Mouse (Mus musculus) induced T-regulatory cell, adult 2 months (primary cell): ENCODE data around the gene Abcc9.

Experiments
- DNase-seq: peaks from one replicate; pipeline ENCODE4 v3.0.0-alpha.2; 2012; ENCODE audit warnings: low read depth

Gene Abcc9

GRCm38 (mm10) chr6:142701652-142702637 lies at the start of gene Abcc9:
Gene Abcc9, minus strand, starts transcription at chr6:142702315.
- DNase-seq: no peak

- no peak for DNase-seq
Observed at GRCm38 (mm10) chr6:142751365-142751764, 49.2 kb upstream of the Abcc9 start.

DNA sequence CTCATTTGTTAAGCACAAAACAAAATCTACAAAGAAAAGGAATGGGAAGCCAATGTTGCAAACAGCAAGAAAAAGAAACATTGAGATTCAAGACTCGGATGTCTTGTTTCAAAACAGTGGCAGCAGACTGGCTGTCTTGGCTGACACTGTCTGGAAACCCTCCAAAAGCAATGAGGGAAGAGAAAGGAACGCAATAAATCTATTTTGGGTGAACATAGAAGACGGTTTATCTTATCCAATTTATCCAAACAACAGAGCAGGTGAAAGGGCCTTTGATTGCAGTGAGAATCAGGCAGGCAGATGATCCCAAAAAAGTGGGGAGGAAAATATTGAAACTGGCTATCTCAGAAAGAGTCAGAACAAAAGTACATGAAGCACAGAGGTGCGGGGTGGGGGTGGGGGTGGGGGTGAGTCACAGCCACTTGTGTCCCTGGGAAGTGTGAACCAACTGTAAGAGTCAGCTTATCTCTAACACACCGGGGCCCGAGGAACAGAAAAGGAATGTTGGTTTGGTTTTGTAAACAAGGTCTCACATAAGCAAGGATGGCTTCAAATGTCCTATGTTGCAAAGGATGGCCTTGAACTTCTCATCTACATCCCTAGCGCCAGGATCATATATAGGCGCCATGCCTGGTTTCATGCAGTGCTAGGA lies 46.1 kb upstream of the Abcc9 start:
- DNase-seq: no peak

- DNase-seq: no peak
Observed at GRCm38 (mm10) chr6:142747165-142747564, 45.0 kb upstream of the Abcc9 start.

GRCm38 (mm10) chr6:142746765-142747164 lies 44.6 kb upstream of the Abcc9 start:
- no peak for DNase-seq

DNA sequence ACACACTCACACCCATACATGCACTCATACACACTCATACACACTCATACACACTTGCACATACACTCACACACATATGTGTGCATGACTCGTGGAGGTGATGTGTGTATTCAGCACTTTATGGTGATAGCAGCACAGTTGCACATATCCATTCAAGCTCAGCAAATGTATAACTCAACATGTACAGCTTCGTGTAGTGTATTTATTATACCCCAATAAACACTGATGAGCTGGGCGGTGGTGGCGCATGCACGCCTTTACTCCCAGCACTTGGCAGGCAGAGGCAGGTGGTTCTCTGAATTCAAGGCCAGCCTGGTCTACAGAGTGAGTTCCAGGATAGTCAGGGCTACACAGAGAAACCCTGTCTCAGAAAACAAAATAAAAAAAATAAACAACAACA lies 43.4 kb upstream of the Abcc9 start:
- DNase-seq: no peak

DNA sequence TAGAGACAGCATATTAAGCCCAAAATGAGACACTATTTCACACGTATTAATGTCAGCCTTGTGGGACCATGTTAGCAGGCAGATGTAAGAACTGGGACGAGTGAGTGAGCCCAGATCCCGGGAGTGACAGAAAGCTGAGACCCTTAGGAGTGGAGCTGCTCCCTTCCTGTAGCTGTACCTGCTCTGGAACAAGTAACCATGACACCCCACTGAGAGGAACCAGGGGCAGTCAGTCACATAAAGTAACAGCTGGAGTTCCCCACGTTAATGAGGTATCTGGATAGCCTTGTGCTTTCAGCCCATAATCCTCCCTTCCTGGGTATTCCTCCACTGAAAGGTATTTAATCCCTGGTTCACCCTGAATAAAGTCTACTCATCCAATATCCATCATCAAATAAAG lies 41.1 kb upstream of the Abcc9 start:
- no peak for DNase-seq

DNA sequence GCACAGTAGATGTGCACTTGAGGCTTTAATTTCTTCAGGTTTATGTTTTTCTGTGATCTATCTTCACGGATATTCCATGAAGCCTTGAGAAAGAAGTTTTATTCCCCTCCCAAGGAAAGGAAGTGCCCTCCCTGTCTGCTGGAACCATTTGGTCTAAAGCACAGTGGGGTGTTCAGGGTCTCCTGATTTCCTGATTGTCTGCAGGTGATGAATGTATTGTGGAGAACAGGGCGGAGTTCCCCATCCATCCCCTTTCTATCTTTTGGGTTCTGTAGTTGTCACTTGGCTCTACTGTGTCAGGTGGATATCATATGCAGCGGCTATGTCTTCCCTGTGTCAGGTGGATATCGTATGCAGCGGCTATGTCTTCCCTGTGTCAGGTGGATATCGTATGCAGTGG lies 39.6 kb upstream of the Abcc9 start:
- DNase-seq: no peak

DNA sequence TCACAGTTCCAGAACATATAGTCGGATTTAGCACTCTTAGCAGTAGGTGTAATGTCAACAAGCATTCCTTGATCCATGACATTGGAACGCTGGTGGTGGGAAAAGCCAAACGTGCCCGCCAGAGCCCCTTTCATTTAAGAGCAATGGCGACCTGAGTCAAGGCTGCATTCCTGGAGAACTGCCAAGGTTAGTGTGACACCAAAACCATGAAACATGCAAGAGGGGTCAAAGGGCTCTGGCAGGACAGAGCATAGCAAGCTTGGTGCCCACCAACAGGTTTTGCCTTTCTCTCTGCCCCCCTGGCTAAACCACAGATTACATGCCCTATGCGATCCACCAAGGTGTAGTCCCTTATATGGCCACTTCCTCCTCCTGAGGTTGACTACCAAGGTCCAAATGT lies 36.5 kb upstream of the Abcc9 start:
- DNase-seq: no peak

- DNase-seq: no peak
Observed at GRCm38 (mm10) chr6:142738225-142738624, 36.1 kb upstream of the Abcc9 start.

DNA sequence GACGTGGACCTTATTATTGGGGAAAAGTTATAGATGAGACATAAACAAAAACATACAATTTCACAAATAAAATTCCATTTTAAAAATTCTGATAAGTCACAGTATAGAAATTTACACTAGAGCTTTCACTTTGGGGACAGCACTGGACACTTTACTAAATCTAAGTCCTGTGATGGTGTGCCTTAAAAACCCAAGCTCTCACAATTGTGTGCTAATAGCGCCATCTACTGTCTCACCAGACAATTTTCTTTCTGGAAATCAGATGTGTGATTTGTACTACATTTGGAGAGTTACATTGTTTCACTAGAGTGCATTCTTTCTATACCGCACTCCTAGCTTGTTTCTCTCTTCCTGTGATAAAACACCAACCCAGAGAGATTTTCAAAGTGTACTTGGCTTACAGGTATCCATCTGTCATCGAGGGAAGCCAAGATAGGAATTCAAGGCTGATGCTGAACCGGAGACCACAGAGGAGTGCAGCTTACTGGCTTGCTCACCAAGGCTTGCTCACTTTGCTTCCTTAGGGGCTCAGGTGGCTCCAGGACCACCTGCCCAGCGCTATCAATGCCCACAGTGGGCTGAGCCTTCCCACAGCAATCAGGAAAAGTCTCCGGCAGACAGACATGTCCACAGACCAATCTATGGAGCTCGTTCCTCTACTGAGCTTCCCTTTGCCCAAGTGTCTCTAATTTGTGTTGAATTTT lies 33.3 kb upstream of the Abcc9 start:
- DNase-seq: peak; percentile 65

GRCm38 (mm10) chr6:142732567-142733290 lies 30.6 kb upstream of the Abcc9 start:
- DNase-seq: no peak

GRCm38 (mm10) chr6:142726032-142726431 lies 23.9 kb upstream of the Abcc9 start:
- no peak for DNase-seq

GRCm38 (mm10) chr6:142721731-142722130 lies 19.6 kb upstream of the Abcc9 start:
- DNase-seq: no peak

DNA sequence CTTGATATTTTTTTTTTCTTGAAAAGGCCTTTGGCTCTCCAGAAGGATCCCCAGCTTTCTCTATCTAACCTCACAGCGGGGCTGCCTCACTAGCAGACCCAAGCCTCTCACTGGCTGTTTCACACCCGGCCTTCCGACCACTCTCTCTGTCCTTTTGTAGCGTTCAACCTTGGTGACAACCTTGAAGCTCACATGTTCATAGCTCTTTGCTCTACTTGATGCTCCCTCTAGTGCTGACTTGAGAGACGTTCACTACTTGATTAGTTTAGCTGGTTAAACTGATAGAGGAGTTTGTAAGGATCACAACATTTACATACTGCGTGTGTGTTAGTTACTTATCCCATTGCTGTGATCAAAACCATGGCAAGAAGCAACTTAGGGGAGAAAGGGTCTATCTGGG lies 18.5 kb upstream of the Abcc9 start:
- no peak for DNase-seq

DNA sequence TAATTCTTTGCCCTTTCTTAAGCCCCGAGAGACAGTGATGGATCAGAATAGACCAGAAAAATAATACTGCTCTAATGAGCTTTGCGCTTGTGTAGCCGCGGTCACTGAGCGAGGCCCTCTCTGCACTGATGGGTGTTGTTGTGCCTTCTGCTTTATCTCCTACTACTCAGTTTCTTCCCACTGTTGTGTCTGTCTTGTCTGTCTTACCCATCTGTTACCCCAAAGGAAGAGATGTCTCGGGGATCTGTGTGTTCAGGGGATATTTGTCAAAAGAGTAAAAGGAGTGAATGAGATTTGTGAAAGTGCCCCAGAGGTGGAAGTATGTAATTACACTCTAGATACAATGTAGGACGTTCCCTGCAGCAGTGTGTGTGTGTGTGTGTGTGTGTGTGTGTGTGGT lies 16.1 kb upstream of the Abcc9 start:
- DNase-seq: no peak

DNA sequence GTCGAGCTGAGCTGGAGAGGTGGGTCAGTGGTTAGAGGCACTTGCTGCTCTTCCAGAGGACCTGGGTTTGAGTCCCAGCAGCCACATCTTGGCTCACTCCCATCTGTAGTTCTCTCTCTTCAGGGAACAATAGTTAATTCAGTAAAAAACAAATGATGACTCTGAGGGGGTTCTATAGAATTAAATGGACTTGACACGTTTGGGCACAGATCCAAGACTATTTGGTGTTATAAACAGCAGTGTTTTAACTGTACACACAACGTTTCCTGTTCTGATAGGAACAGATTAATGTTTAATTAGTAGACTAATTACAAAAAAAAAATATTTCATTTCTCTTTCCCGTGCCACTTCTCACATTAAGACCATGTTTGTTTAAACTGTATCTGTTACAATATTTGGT lies 15.1 kb upstream of the Abcc9 start:
- DNase-seq: no peak

DNA sequence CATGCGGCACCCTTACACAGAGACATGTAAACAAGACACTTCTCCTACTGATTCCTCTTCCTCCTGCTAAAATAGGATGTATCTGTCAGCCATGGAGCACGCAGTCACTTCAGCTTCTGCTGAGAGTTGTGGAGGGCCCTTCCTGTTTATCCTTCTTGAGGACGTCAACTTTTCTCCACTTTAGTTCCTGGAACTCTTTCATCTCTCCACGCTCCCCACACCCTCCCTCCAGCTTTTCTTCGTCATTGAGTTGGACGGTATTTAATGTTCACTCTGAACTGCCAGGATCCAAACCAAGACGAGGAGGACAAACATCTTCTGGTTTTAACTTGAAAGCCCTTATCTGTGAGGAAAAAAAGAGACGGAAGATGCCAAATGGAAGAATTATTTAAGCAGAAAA lies 12.9 kb upstream of the Abcc9 start:
- no peak for DNase-seq

- DNase-seq: no peak
Observed at GRCm38 (mm10) chr6:142711106-142711505, 9.0 kb upstream of the Abcc9 start.

DNA sequence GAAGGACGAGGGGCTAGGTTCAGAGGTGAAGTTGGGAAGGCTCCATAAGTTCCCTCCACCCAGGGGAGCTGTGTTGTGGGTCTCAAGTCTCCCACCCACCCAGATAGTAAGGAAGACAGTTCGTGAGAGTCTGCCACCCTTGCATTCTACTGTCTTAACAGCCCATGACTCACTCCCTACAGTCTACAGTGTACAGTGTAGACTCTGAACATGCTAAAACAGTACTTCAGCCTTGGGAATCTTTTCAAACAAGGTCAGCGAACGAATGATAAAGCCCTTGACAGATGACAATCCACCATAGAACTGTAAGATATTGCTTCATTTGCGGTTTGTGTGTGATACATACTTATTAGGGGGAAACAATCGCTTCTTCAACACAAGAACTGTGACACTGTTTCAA lies 8.6 kb upstream of the Abcc9 start:
- no peak for DNase-seq

GRCm38 (mm10) chr6:142708369-142708768 lies 6.3 kb upstream of the Abcc9 start:
- no peak for DNase-seq

GRCm38 (mm10) chr6:142706688-142707087 lies 4.6 kb upstream of the Abcc9 start:
- peak; percentile 10 for DNase-seq
